Mouse (Mus musculus) testis, adult 2 months (tissue): ENCODE results near the gene Il17rd. TPM values are rescaled to one million over a fixed set of nuclear protein-coding genes. Genes with fewer than 3 reads are reported as not detected.
A peak's percentile ranks its signal among the peaks of the same experiment; 100 is the strongest.

Source experiments
- H3K27ac ChIP-seq: fragments of 200-500 bp; 2 replicates; pipeline ENCODE4 v1.5.1; 2012; ENCODE audit warnings: low read depth, low read length; ENCODE audit not compliant: control insufficient read depth, insufficient read depth
- H3K27me3 ChIP-seq: fragments of 200-500 bp; 2 replicates; pipeline ENCODE4 v1.6.1; 2012; ENCODE audit warnings: mild to moderate bottlenecking, low read length, moderate library complexity; ENCODE audit not compliant: control insufficient read depth, insufficient read depth
- H3K36me3 ChIP-seq: fragments of 200-500 bp; 2 replicates; pipeline ENCODE4 v1.6.1; 2012; ENCODE audit warnings: mild to moderate bottlenecking, low read length; ENCODE audit not compliant: control insufficient read depth, insufficient read depth
- H3K4me1 ChIP-seq: fragments of 200-500 bp; 2 replicates; pipeline ENCODE4 v1.6.1; 2012; ENCODE audit warnings: low read length; ENCODE audit not compliant: control insufficient read depth, insufficient read depth
- H3K4me3 ChIP-seq: fragments of 200-500 bp; 2 replicates; pipeline ENCODE4 v1.5.1; 2012; ENCODE audit warnings: low read depth, mild to moderate bottlenecking, low read length, moderate library complexity, mixed read lengths; ENCODE audit not compliant: control insufficient read depth
- CTCF ChIP-seq: fragments of 200-500 bp; IDR thresholded peaks from 2 replicates; pipeline ENCODE4 v1.5.1; 2012; ENCODE audit warnings: low read depth, mild to moderate bottlenecking, inconsistent platforms, low read length, moderate library complexity; ENCODE audit not compliant: control insufficient read depth, insufficient read depth, insufficient replicate concordance
- POLR2A ChIP-seq: fragments of 200-500 bp; IDR thresholded peaks from 2 replicates; pipeline ENCODE4 v1.6.1; 2012; ENCODE audit warnings: low read depth, mild to moderate bottlenecking, inconsistent platforms, low read length, moderate library complexity; ENCODE audit not compliant: control insufficient read depth
- polyA plus RNA-seq: library from polyadenylated mRNA; depleted of rRNA; stranded (reverse); fragments of >200 nt; gene quantifications from 2 replicates; pipeline ENCODE4 v1.2.3, GENCODE M21; 2012

Gene Il17rd
- polyA plus RNA-seq, 1 experiment, result 5.4 TPM

GRCm38 (mm10) chr14:27063338-27063737, 24.6 kb downstream of the Il17rd start:
- no peaks in the 10 kb centered on the region for H3K27me3 ChIP-seq
- no peaks in the 10 kb centered on the region; the same call in 1 of the 2 replicates for H3K4me1 ChIP-seq
- no peak for TF ChIP-seq CTCF
- no peak for TF ChIP-seq POLR2A

GRCm38 (mm10) chr14:27066171-27066929, 27.6 kb downstream of the Il17rd start:
- TF ChIP-seq POLR2A, result no peak
- no peak for TF ChIP-seq CTCF
- H3K36me3 ChIP-seq, result no peaks in the 10 kb centered on the region
- H3K27me3 ChIP-seq, result no peaks in the 10 kb centered on the region
- H3K4me3 ChIP-seq, result peak overlapping the region; percentile 35
- no peak overlapping the region for H3K27ac ChIP-seq
- peaks cover 4% of the 10 kb centered on the region for H3K4me1 ChIP-seq

More at GRCm38 (mm10) chr14:27063338-27063737, 24.6 kb downstream of the Il17rd start:
- H3K27ac ChIP-seq, result no peak overlapping the region
- H3K36me3 ChIP-seq, result no peaks in the 10 kb centered on the region
- H3K4me3 ChIP-seq, result no peak overlapping the region

GRCm38 (mm10) chr14:27067866-27068271, 29.1 kb downstream of the Il17rd start:
- H3K4me1 ChIP-seq, result peaks cover 5% of the 10 kb centered on the region
- H3K27me3 ChIP-seq, result no peaks in the 10 kb centered on the region

GRCm38 (mm10) chr14:27069434-27070097, 30.8 kb downstream of the Il17rd start:
- TF ChIP-seq POLR2A (no peak), CTCF (no peak)
- H3K27me3 ChIP-seq, result no peaks in the 10 kb centered on the region
- peak overlapping the region; percentile 0 for H3K4me3 ChIP-seq
- H3K27ac ChIP-seq, result no peak overlapping the region
- no peaks in the 10 kb centered on the region for H3K36me3 ChIP-seq
- H3K4me1 ChIP-seq, result peaks cover 5% of the 10 kb centered on the region

More at GRCm38 (mm10) chr14:27067866-27068271, 29.1 kb downstream of the Il17rd start:
- TF ChIP-seq POLR2A, result no peak
- no peak for TF ChIP-seq CTCF
- no peaks in the 10 kb centered on the region for H3K36me3 ChIP-seq
- peak overlapping the region; percentile 81 for H3K4me3 ChIP-seq
- no peak overlapping the region for H3K27ac ChIP-seq

GRCm38 (mm10) chr14:27070128-27070527, 31.4 kb downstream of the Il17rd start:
- no peak overlapping the region for H3K4me3 ChIP-seq
- peaks cover 5% of the 10 kb centered on the region for H3K4me1 ChIP-seq
- no peak overlapping the region for H3K27ac ChIP-seq
- TF ChIP-seq CTCF, result no peak
- H3K36me3 ChIP-seq, result no peaks in the 10 kb centered on the region
- H3K27me3 ChIP-seq, result no peaks in the 10 kb centered on the region

GRCm38 (mm10) chr14:27070758-27071157, 32.0 kb downstream of the Il17rd start:
- no peaks in the 10 kb centered on the region for H3K36me3 ChIP-seq
- H3K27me3 ChIP-seq, result no peaks in the 10 kb centered on the region
- H3K4me3 ChIP-seq, result no peak overlapping the region
- TF ChIP-seq POLR2A (no peak), CTCF (no peak)
- H3K4me1 ChIP-seq, result peaks cover 7% of the 10 kb centered on the region
- H3K27ac ChIP-seq, result no peak overlapping the region

GRCm38 (mm10) chr14:27071985-27072384, 33.2 kb downstream of the Il17rd start:
- Histone ChIP-seq H3K4me3 (no peak overlapping the region), H3K27ac (no peak overlapping the region), H3K27me3 (no peaks in the 10 kb centered on the region), H3K4me1 (peaks cover 7% of the 10 kb centered on the region), H3K36me3 (no peaks in the 10 kb centered on the region)
- TF ChIP-seq CTCF (no peak), POLR2A (no peak)
